Mouse (Mus musculus) lung, postnatal 0 days (tissue): Measurements from ENCODE around the gene Lsmem1. TPM values are rescaled to one million over a fixed set of nuclear protein-coding genes. Genes with fewer than 3 reads are reported as not detected.

Source experiments
- ATAC-seq: fragments of 200-750 bp; cut with Nextera tagmentation; 2 replicates; pipeline ENCODE4 v1.8.0; 2017; ENCODE audit warnings: moderate library complexity
- DNase-seq: peaks from one replicate; pipeline ENCODE4 v3.0.0-alpha.2; 2016; ENCODE audit warnings: low spot score
- H3K27ac ChIP-seq: fragments of 300-500 bp; sonication (generic); 2 replicates; pipeline ENCODE4 v1.5.1; 2014; ENCODE audit warnings: antibody characterized with exemption, mild to moderate bottlenecking, low read length, mixed read lengths
- H3K27me3 ChIP-seq: fragments of 300-500 bp; sonication (generic); replicated peaks from 2 replicates; pipeline ENCODE4 v1.6.1; 2014; ENCODE audit warnings: low read length, mixed read lengths; ENCODE audit not compliant: insufficient read depth
- H3K36me3 ChIP-seq: fragments of 300-500 bp; sonication (generic); 2 replicates; pipeline ENCODE4 v1.6.1; 2014; ENCODE audit warnings: low read length, mixed read lengths; ENCODE audit not compliant: insufficient read depth
- H3K4me1 ChIP-seq: fragments of 300-500 bp; sonication (generic); 2 replicates; pipeline ENCODE4 v1.6.1; 2014; ENCODE audit warnings: antibody characterized with exemption, low read depth, low read length, mixed read lengths; ENCODE audit not compliant: insufficient read depth
- H3K4me2 ChIP-seq: fragments of 300-500 bp; sonication (generic); replicated peaks from 2 replicates; pipeline ENCODE4 v1.6.1; 2014; ENCODE audit warnings: low read depth, mild to moderate bottlenecking, low read length, moderate library complexity, mixed read lengths
- H3K4me3 ChIP-seq: fragments of 300-500 bp; sonication (generic); 2 replicates; pipeline ENCODE4 v1.5.1; 2014; ENCODE audit warnings: low read depth, low read length
- H3K9ac ChIP-seq: fragments of 300-500 bp; sonication (generic); replicated peaks from 2 replicates; pipeline ENCODE4 v1.6.1; 2014; ENCODE audit warnings: low read depth, mild to moderate bottlenecking
- H3K9me3 ChIP-seq: fragments of 300-500 bp; sonication (generic); 2 replicates; pipeline ENCODE4 v1.6.1; 2016; ENCODE audit warnings: low read length, mixed read lengths
- CTCF ChIP-seq: IDR thresholded peaks from 2 replicates; pipeline ENCODE4 v1.5.1; 2016; ENCODE audit warnings: antibody characterized with exemption, mild to moderate bottlenecking
- EP300 ChIP-seq: IDR thresholded peaks from 2 replicates; pipeline ENCODE4 v1.6.1; 2016; ENCODE audit warnings: antibody characterized with exemption, mild to moderate bottlenecking, control low read depth
- WGBS: fragments of 180-500 bp; shearing (Covaris S2); extraction: QIAGEN DNeasy Blood & Tissue Kit; methylation state at CpG from one replicate; pipeline ENCODE4 v1.1.7; 2014; 5-methylcytosine and 5-hydroxymethylcytosine counted together
- microRNA counts: library from miRNA; unstranded; fragments of <30 nt; microRNA quantifications from one replicate; lab custom pipeline; 2015
- microRNA-seq: library from miRNA; unstranded; fragments of <30 nt; microRNA quantifications from one replicate; pipeline ENCODE4, GENCODE M21; 2016
- polyA plus RNA-seq: library from polyadenylated mRNA; unstranded; fragments of >200 nt; fragmentation: Nextera tagmentation; extraction: Ambion mirVana; gene quantifications from 2 replicates; pipeline ENCODE4 v1.2.1, GENCODE M21; 2015

Gene Lsmem1
- polyA plus RNA-seq, 1 experiment from 2014 or later, result 0.16 TPM

- no peaks in the 10 kb centered on the region for H3K27me3 ChIP-seq
- WGBS, result 84% methylated on average over 8 of the region's 8 CpGs
- H3K4me1 ChIP-seq, result no peaks in the 10 kb centered on the region
- H3K36me3 ChIP-seq, result no peaks in the 10 kb centered on the region
- H3K9ac ChIP-seq, result no peak overlapping the region
- ATAC-seq, result no peak
- H3K9me3 ChIP-seq, result no peaks in the 10 kb centered on the region
- H3K4me2 ChIP-seq, result no peak overlapping the region
- TF ChIP-seq CTCF (no peak), EP300 (no peak)
- H3K4me3 ChIP-seq, result no peak overlapping the region
- DNase-seq, result no peak
- H3K27ac ChIP-seq, result no peak overlapping the region
Measured at GRCm38 (mm10) chr12:40139484-40140245, 59.6 kb downstream of the Lsmem1 start.

- H3K4me1 ChIP-seq, result peaks cover 7% of the 10 kb centered on the region; the same call in 1 of the 2 replicates
- peak overlapping the region; percentile 68; the same call in 1 of the 2 replicates for H3K4me2 ChIP-seq
- peaks cover 4% of the 10 kb centered on the region; the same call in 1 of the 2 replicates for H3K27me3 ChIP-seq
- WGBS, result 39% methylated on average over 11 of the region's 11 CpGs
- H3K36me3 ChIP-seq, result no peaks in the 10 kb centered on the region
- no peak overlapping the region for H3K27ac ChIP-seq
- H3K9ac ChIP-seq, result no peak overlapping the region
- TF ChIP-seq CTCF (no peak), EP300 (no peak)
- ATAC-seq (no peak), DNase-seq (no peak)
- peak overlapping the region; percentile 36; the same call in 1 of the 2 replicates for H3K4me3 ChIP-seq
- no peaks in the 10 kb centered on the region for H3K9me3 ChIP-seq
Measured at GRCm38 (mm10) chr12:40134529-40134928, 64.8 kb downstream of the Lsmem1 start.

GRCm38 (mm10) chr12:40133573-40134271 is 65.6 kb downstream of the Lsmem1 start, which contains the start of gene Scin:
TSS of gene Scin (minus strand) at chr12:40134228.
- Histone ChIP-seq H3K9ac (no peak within 1 kb of the TSS), H3K4me2 (peak within 1 kb of the TSS; percentile 68), H3K27ac (no peak within 1 kb of the TSS), H3K4me3 (peak within 1 kb of the TSS; percentile 36), H3K9me3 (no peaks in the 10 kb centered on the region), H3K4me1 (peaks cover 7% of the 10 kb centered on the region; the same call in 1 of the 2 replicates), H3K36me3 (no peaks in the 10 kb centered on the region), H3K27me3 (peaks cover 4% of the 10 kb centered on the region; the same call in 1 of the 2 replicates)
- TF ChIP-seq EP300 (no peak), CTCF (no peak)
- peak; percentile 47 for ATAC-seq
- WGBS, result under 1% methylated on average over 39 of the region's 39 CpGs
- peak; percentile 14 for DNase-seq

- Histone ChIP-seq H3K9me3 (no peaks in the 10 kb centered on the region), H3K4me3 (peak overlapping the region; percentile 36), H3K9ac (no peak overlapping the region), H3K27me3 (peaks cover 4% of the 10 kb centered on the region; the same call in 1 of the 2 replicates), H3K4me1 (peaks cover 7% of the 10 kb centered on the region; the same call in 1 of the 2 replicates), H3K4me2 (peak overlapping the region; percentile 68), H3K27ac (no peak overlapping the region), H3K36me3 (no peaks in the 10 kb centered on the region)
- DNase-seq (no peak), ATAC-seq (no peak)
- WGBS, result 9% methylated on average over 10 of the region's 10 CpGs
- TF ChIP-seq EP300, result no peak
- no peak for TF ChIP-seq CTCF
Measured at GRCm38 (mm10) chr12:40133194-40133572, 66.1 kb downstream of the Lsmem1 start.

MicroRNAs within 50 kb of the gene (microRNA counts, 519-probe panel; counts per million panel counts)
- microRNA mmu-miR-1938 (lab: Ali Mortazavi, UCI), result not detected

Small RNA genes within 50 kb of the gene (microRNA-seq; reads per million reads assigned to microRNA genes)
- gene Mir1938, result not detected

Other genes with a start within 250 kb of the Lsmem1 start
- gene Arl4a, start 161.5 kb downstream of the Lsmem1 start, polyA plus RNA-seq, result 42.2 and 48.7 TPM in 2 replicates
- 0.51 and 1.1 TPM in 2 replicates for gene Scin, start 65.3 kb downstream of the Lsmem1 start, polyA plus RNA-seq
- gene Ifrd1, start 49.0 kb upstream of the Lsmem1 start, polyA plus RNA-seq, result 167 and 192 TPM in 2 replicates
- gene Zfp277, start 246.4 kb upstream of the Lsmem1 start, polyA plus RNA-seq, result 25.8 and 30.1 TPM in 2 replicates
- 18.5 and 23.4 TPM in 2 replicates for gene Dock4, start 246.5 kb upstream of the Lsmem1 start, polyA plus RNA-seq